Mouse (Mus musculus) spleen, adult 2 months (tissue): ENCODE measurements at regions not wholly inside any gene's neighbourhood (a gene's known extent, or its start where the extent isn't known, plus 50 kb on each side); places are given as distances from the start of the nearest gene placed in this dataset.

ENCODE experiments used
- DNase-seq, 2 experiments: peaks; one replicate each; pipeline versions ENCODE4 v3.0.0 to v3.0.0-alpha.2; 2012 to 2021; ENCODE audit warnings: low spot score in 2 of 2, low read depth in 1 of 2
- H3K27ac ChIP-seq: fragments of 200-500 bp; 2 replicates; pipeline ENCODE4 v1.5.1; 2012; ENCODE audit warnings: low read length, inconsistent platforms; ENCODE audit not compliant: insufficient read depth
- H3K27me3 ChIP-seq: fragments of 200-500 bp; 2 replicates; pipeline ENCODE4 v1.6.1; 2012; ENCODE audit warnings: mild to moderate bottlenecking, moderate library complexity, low read length, inconsistent platforms; ENCODE audit not compliant: control insufficient read depth, insufficient read depth
- H3K36me3 ChIP-seq: fragments of 200-500 bp; 2 replicates; pipeline ENCODE4 v1.6.1; 2012; ENCODE audit warnings: mild to moderate bottlenecking, low read length, inconsistent platforms; ENCODE audit not compliant: control insufficient read depth, insufficient read depth
- H3K4me1 ChIP-seq: fragments of 200-500 bp; 2 replicates; pipeline ENCODE4 v1.6.1; 2011; ENCODE audit warnings: inconsistent platforms; ENCODE audit not compliant: control insufficient read depth, insufficient read depth, insufficient read length
- H3K4me3 ChIP-seq: fragments of 200-500 bp; 2 replicates; pipeline ENCODE4 v1.5.1; 2011; ENCODE audit warnings: mild to moderate bottlenecking, inconsistent platforms; ENCODE audit not compliant: insufficient read depth, insufficient read length; ENCODE audit errors: extremely low read depth
- CTCF ChIP-seq: fragments of 200-500 bp; IDR thresholded peaks from 2 replicates; pipeline ENCODE4 v1.5.1; 2011; ENCODE audit warnings: mild to moderate bottlenecking, inconsistent platforms; ENCODE audit not compliant: insufficient read depth, insufficient read length, insufficient replicate concordance; ENCODE audit errors: extremely low read depth
- POLR2A ChIP-seq: fragments of 200-500 bp; IDR thresholded peaks from 2 replicates; pipeline ENCODE4 v1.6.1; 2011; ENCODE audit warnings: low read depth, low read length, inconsistent platforms
- WGBS: fragments of 180-500 bp; shearing (Covaris S2); methylation state at CpG from one replicate; pipeline ENCODE4 v1.1.7; 2018; 5-methylcytosine and 5-hydroxymethylcytosine counted together

GRCm38 (mm10) chr8:36361255-36361654, 595.7 kb downstream of the Gm19410 start:
- Histone ChIP-seq H3K27me3 (no peaks in the 10 kb centered on the region), H3K4me3 (no peak overlapping the region), H3K4me1 (no peaks in the 10 kb centered on the region), H3K27ac (no peak overlapping the region), H3K36me3 (no peaks in the 10 kb centered on the region)
- 13% methylated on average over 2 of the region's 2 CpGs for WGBS
- TF ChIP-seq POLR2A (no peak), CTCF (peak; percentile 16; the same call in 1 of the 2 replicates)
- DNase-seq: peak; percentile 3 to 34

DNA sequence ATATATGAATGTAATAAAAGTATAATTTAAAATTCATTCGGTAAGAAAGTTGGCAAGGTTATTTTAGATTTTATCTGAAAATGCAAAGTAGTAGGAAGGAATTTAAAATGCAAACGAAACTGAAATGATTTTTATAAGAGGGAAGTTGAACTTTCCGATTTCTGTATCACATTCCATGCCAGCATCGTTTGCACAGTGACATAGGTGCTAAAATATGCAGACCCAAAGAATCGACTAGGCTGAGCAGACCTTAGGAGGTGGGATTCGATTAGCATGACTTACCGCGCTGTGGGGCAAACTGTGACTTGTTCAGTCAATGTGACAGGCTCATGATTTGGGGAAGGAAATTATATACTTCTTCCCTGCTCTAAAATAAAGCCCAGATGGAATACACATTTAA, 596.2 kb downstream of the Gm19410 start:
- no peak for DNase-seq
- Histone ChIP-seq H3K36me3 (no peaks in the 10 kb centered on the region), H3K4me3 (no peak overlapping the region), H3K27me3 (no peaks in the 10 kb centered on the region), H3K27ac (no peak overlapping the region), H3K4me1 (no peaks in the 10 kb centered on the region)
- WGBS: 45% methylated on average over 8 of the region's 8 CpGs
- TF ChIP-seq CTCF: no peak
- TF ChIP-seq POLR2A: no peak

GRCm38 (mm10) chr8:36363291-36363690, 597.7 kb downstream of the Gm19410 start:
- 86% methylated on average over 9 of the region's 9 CpGs for WGBS

DNA sequence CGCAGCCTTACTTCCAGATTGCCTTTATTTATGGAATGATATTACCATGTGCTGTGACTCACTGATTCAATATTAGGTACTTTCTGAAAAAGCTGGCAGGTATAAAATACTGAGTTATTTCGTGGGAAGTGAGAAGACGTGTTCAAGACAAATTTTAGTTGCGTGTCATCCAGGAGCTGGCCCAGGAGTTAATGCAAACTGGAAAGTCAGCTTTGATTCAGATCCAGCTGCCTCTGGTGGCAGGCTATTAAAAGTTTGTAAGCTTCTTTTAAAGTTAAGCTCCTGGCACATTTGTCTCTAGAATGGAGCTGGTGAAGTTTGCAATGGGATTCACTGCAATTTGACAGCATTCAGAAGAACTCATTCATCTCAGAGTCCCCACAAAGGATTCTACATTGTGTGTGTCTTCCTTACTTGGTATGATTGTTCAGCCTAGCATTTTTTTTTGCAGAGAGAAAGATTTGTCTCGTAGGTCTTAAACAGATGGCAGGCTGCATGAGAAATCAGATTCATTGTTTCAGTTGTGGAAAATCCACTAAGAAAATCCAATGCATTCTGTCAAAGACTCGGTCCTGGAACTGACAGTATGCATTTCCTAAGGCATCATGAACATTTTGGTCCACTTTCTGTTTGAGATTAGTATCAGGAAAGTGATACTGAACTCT, 599.1 kb downstream of the Gm19410 start:
- Histone ChIP-seq H3K36me3 (no peaks in the 10 kb centered on the region), H3K4me1 (no peaks in the 10 kb centered on the region), H3K27me3 (no peaks in the 10 kb centered on the region), H3K4me3 (no peak overlapping the region), H3K27ac (no peak overlapping the region)
- DNase-seq: no peak
- TF ChIP-seq CTCF (no peak), POLR2A (no peak)
- WGBS: 82% methylated on average over 6 of the region's 6 CpGs

More at GRCm38 (mm10) chr8:36363291-36363690, 597.7 kb downstream of the Gm19410 start:
- Histone ChIP-seq H3K4me3 (no peak overlapping the region), H3K4me1 (no peaks in the 10 kb centered on the region), H3K27ac (no peak overlapping the region), H3K27me3 (no peaks in the 10 kb centered on the region), H3K36me3 (no peaks in the 10 kb centered on the region)
- no peak for TF ChIP-seq POLR2A
- TF ChIP-seq CTCF: no peak
- DNase-seq: no peak

GRCm38 (mm10) chr8:36365945-36366344, 600.4 kb downstream of the Gm19410 start:
- H3K27me3 ChIP-seq: no peaks in the 10 kb centered on the region
- H3K27ac ChIP-seq: no peak overlapping the region
- WGBS: 57% methylated on average over 2 of the region's 2 CpGs
- no peak for TF ChIP-seq POLR2A
- TF ChIP-seq CTCF: no peak
- H3K4me1 ChIP-seq: no peaks in the 10 kb centered on the region
- no peak for DNase-seq
- H3K4me3 ChIP-seq: no peak overlapping the region
- no peaks in the 10 kb centered on the region for H3K36me3 ChIP-seq

DNA sequence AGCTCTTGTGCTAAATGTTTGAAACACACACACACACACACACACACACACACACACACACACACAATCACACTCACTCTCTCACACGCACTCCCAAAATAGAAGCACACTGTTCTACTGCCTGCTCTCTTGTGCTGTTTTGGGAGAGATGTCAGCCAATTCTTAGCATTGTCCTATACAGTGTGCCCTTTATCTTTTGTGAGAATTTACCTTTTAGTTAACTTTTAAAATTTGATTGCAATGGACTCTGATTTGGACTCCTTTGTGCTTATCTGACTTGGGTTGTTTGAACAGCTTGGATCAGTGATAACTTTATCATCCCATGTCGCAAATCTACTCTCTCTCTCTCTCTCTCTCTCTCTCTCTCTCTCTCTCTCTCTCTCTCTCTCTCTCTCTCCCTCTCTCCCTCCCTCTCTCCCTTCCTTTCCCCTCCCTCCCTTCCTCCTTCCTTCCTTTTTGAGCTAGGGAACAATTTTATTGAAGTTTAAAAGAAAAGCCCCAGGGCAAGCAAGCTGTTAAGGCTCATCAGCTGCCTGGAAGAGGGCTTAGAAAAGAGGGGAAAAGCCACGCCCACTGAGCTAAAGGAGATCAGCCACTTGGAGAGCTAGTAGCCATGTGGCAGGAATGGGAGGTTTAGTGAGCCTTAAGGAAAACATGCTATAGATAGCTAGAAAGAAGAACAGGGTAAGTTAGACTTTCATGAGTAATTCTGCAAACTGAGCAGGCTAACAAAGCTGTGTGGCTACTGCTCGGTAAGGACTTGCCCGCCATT, 611.2 kb downstream of the Gm19410 start:
- no peaks in the 10 kb centered on the region for H3K4me1 ChIP-seq
- H3K27me3 ChIP-seq: no peaks in the 10 kb centered on the region
- no peak overlapping the region for H3K27ac ChIP-seq
- no peak overlapping the region for H3K4me3 ChIP-seq
- no peaks in the 10 kb centered on the region for H3K36me3 ChIP-seq
- 82% methylated on average over 5 of the region's 5 CpGs for WGBS
- no peak for TF ChIP-seq POLR2A
- TF ChIP-seq CTCF: no peak
- DNase-seq: no peak

- no peaks in the 10 kb centered on the region for H3K27me3 ChIP-seq
- WGBS: 82% methylated on average over 9 of the region's 9 CpGs
Observed at GRCm38 (mm10) chr8:36394487-36394886, 598.9 kb upstream of the AI429214 start.

More at GRCm38 (mm10) chr8:36394487-36394886, 598.9 kb upstream of the AI429214 start:
- Histone ChIP-seq H3K4me3 (no peak overlapping the region), H3K4me1 (no peaks in the 10 kb centered on the region), H3K27ac (no peak overlapping the region), H3K36me3 (no peaks in the 10 kb centered on the region)
- DNase-seq: no peak
- no peak for TF ChIP-seq CTCF
- TF ChIP-seq POLR2A: no peak
